Mouse (Mus musculus): ENCODE data around the gene Pebp1.

DNA sequence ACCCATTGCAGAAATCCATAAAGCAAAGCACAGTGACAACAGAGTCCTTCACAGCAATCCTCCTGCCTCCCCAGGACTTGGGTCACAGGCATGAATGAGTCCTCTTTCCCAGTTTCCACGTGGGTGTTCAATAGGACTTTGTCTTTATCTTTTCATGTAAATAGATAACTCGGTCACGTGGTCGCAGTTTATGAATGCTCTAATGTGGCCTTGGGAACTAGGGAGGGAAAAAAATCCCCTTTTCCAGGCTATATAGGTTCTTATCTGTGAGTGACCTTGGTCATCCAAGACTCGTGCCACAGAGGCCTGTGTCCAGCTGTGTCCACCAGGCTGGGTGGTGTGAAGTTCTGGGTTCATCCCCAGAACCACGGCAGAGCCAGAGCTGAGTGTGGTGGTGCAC is 39.0 kb upstream of the Pebp1 start:
- TF ChIP-seq CTCF (IDR thresholded peaks at IDR 0.05; ENCODE audit: borderline replicate concordance, extremely low read depth, insufficient read depth, insufficient read length): no peak
- no peak for TF ChIP-seq POLR2A (IDR thresholded peaks at IDR 0.05; ENCODE audit: borderline replicate concordance, extremely low read depth, insufficient read depth, insufficient read length, poor library complexity, severe bottlenecking)

All from brain, embryonic 14.5 days (tissue).